25 mouse cellular contexts compared by ENCODE assay signal in the genomic region with DNA sequence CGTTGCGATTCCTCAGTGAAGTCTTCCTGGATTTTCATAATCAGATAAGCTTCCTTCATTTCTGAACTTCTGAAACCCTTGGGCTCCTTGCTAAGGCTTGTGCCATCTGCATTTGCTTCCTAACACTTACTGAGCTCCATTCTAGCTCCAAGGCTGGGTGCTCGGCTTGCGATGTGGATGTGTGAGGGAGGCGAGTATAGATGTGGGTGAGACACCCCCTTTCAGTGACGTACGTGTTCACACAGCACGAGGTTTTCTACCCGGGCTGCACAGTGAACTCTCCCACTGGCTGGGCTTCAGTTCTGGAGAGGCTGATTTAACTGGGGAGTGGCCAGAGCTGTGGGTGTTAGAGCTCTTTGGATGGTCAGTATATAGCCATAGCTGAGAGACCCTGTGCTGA.
"Had no signal": no experiment of that assay in that cellular context is flagged by ENCODE, and none has a peak within 500 bp of the region (broad histone marks: within the 10 kb centered on the region; RNA-seq: fewer than 3 reads in every experiment).

No protein-coding gene starts in this region.

- DNase-seq: gastrocnemius, postnatal 14 days; gastrocnemius, postnatal 36 days; heart, adult 18-20 months; heart, postnatal 10 days; heart, postnatal 36 days; kidney, adult 11 months; kidney, adult 2 months; kidney, adult 9 months; kidney, postnatal 14 days; kidney, postnatal 36 days; layer of hippocampus, adult 9-11 months; layer of hippocampus, postnatal 36 days; left cerebral cortex, postnatal 4 days had no signal

- H3K9me3 ChIP-seq: heart, embryonic 10.5 days; hindbrain, embryonic 13.5 days; hindbrain, embryonic 15.5 days; limb, embryonic 13.5 days; limb, embryonic 15.5 days had no signal

- H3K9ac ChIP-seq: heart, embryonic 12.5 days; hindbrain, embryonic 13.5 days; hindbrain, embryonic 15.5 days; kidney, embryonic 15.5 days; limb, embryonic 13.5 days; limb, embryonic 15.5 days; liver, embryonic 12.5 days; liver, embryonic 14.5 days had no signal

- H3K4me3 ChIP-seq: heart, embryonic 10.5 days; heart, embryonic 12.5 days; hindbrain, embryonic 13.5 days; hindbrain, embryonic 15.5 days; kidney, embryonic 15.5 days; limb, embryonic 13.5 days; limb, embryonic 15.5 days; liver, embryonic 12.5 days had no signal

- H3K27me3 ChIP-seq: heart, embryonic 12.5 days; hindbrain, embryonic 13.5 days; hindbrain, embryonic 15.5 days; kidney, embryonic 15.5 days; limb, embryonic 13.5 days; limb, embryonic 15.5 days; liver, embryonic 12.5 days had no signal

- H3K4me2 ChIP-seq: heart, embryonic 12.5 days; hindbrain, embryonic 13.5 days; hindbrain, embryonic 15.5 days; kidney, embryonic 15.5 days; limb, embryonic 13.5 days; limb, embryonic 15.5 days; liver, embryonic 12.5 days had no signal

- H3K27ac ChIP-seq: heart, embryonic 10.5 days; hindbrain, embryonic 13.5 days; hindbrain, embryonic 15.5 days; hindbrain, postnatal 0 days; kidney, embryonic 15.5 days; kidney, postnatal 0 days; limb, embryonic 13.5 days; limb, embryonic 15.5 days; liver, embryonic 12.5 days; liver, embryonic 14.5 days had no signal

- ATAC-seq: hindbrain, postnatal 0 days; intestine, embryonic 16.5 days; liver, embryonic 12.5 days had no signal
